In the genomic region with DNA sequence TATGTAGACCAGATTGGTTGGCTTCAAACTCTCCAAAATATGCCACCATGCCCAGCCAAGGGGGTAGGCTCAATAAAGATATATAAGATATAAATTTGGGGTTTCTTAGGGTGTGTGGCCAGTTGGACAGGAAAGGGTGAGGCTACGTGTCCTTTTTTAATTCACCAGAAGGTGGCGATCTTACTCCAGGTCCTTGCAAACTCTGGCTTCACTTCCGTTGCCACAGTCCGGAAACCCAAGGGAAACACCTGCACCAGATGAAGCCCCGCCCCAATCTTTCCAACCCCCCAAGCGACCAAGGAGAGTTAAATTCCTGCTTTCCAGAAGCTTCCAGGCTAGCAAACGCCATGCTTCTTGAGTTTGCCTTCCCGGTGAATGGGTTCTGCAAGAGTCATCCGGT, we compare ENCODE assay signal across 8 mouse cellular contexts. TPM values are rescaled to one million over a fixed set of nuclear protein-coding genes. Genes with fewer than 3 reads are reported as not detected.
DNase-seq lines count a peak whose midpoint lies in the region; ATAC-seq and TF ChIP-seq lines count a peak whose summit lies in the region.

No protein-coding gene starts in this region.

- ATAC-seq in forebrain, postnatal 0 days, result peak; percentile 73; the same call in 1 of the 2 replicates

- no peak overlapping the region for H3K27ac ChIP-seq in cerebellum, adult 2 months (ENCODE audit: insufficient read depth, low read length)
- H3K27ac ChIP-seq in forebrain, postnatal 0 days (ENCODE audit: low read depth, low read length), result no peak overlapping the region
- 0 out of 2 replicates have a peak overlapping the region, but pooled peaks have one; percentile 29 for H3K27ac ChIP-seq in hindbrain, embryonic 10.5 days

- WGBS in cerebellum, adult 2 months, result 24% methylated on average over 9 of the region's 9 CpGs
- 17% methylated on average over 9 of the region's 9 CpGs for WGBS in forebrain, postnatal 0 days
- WGBS in hindbrain, embryonic 10.5 days, result 19% methylated on average over 9 of the region's 9 CpGs

- peak; percentile 65; the same call in 1 of the 2 replicates for TF ChIP-seq CTCF in cerebellum, adult 2 months (IDR thresholded peaks at IDR 0.05; ENCODE audit: borderline replicate concordance, insufficient read depth, low read depth, low read length)
- TF ChIP-seq CTCF in forebrain, postnatal 0 days (IDR thresholded peaks at IDR 0.05; ENCODE audit: low read depth), result peak; percentile 80

- no peaks in the 10 kb centered on the region for H3K27me3 ChIP-seq in cerebellum, adult 2 months (ENCODE audit: control insufficient read depth, insufficient read depth, low read length)
- H3K27me3 ChIP-seq in forebrain, postnatal 0 days (ENCODE audit: insufficient read depth, low read length), result no peaks in the 10 kb centered on the region
- peaks cover 4% of the 10 kb centered on the region; the same call in 1 of the 2 replicates for H3K27me3 ChIP-seq in hindbrain, embryonic 10.5 days (ENCODE audit: insufficient read depth, poor library complexity, severe bottlenecking)

- peak in 1 of 2 experiments; percentile 26 for DNase-seq in cerebellum, adult 2 months
- DNase-seq in cerebellum, adult 9-11 months, result no peak
- peak; percentile 37 to 75 for DNase-seq in adrenal gland, postnatal 36 days
- peak; percentile 81 for DNase-seq in forebrain, postnatal 0 days
- DNase-seq in hindbrain, embryonic 10.5 days (ENCODE audit: low spot score), result peak; percentile 69
- peak; percentile 71 to 81 for DNase-seq in layer of hippocampus, postnatal 10 days (ENCODE audit: low spot score in 2 of 2)
- peak; percentile 87 for DNase-seq in lung, postnatal 25 days (ENCODE audit: low spot score)
- DNase-seq in retina, postnatal 7 days (ENCODE audit: low read depth, low spot score), result peak; percentile 55

- no peak for TF ChIP-seq POLR2A in cerebellum, adult 2 months (IDR thresholded peaks at IDR 0.05; ENCODE audit: borderline replicate concordance, insufficient read depth, low read length)

- no peak overlapping the region for H3K9ac ChIP-seq in forebrain, postnatal 0 days

- no peak overlapping the region for H3K4me3 ChIP-seq in cerebellum, adult 2 months (replicated peaks; ENCODE audit: insufficient read depth, low read depth, low read length)
- H3K4me3 ChIP-seq in forebrain, postnatal 0 days (ENCODE audit: low read depth, low read length), result no peak overlapping the region
- no peak overlapping the region for H3K4me3 ChIP-seq in hindbrain, embryonic 10.5 days

- H3K9me3 ChIP-seq in forebrain, postnatal 0 days (ENCODE audit: low read length), result no peaks in the 10 kb centered on the region
- H3K9me3 ChIP-seq in hindbrain, embryonic 10.5 days, result no peaks in the 10 kb centered on the region

- no peaks in the 10 kb centered on the region for H3K36me3 ChIP-seq in forebrain, postnatal 0 days (ENCODE audit: insufficient read depth)
- no peaks in the 10 kb centered on the region for H3K36me3 ChIP-seq in hindbrain, embryonic 10.5 days

- H3K4me2 ChIP-seq in forebrain, postnatal 0 days (ENCODE audit: low read depth), result no peak overlapping the region

- H3K4me1 ChIP-seq in cerebellum, adult 2 months (ENCODE audit: control insufficient read depth, insufficient read depth, low read length), result no peaks in the 10 kb centered on the region
- H3K4me1 ChIP-seq in forebrain, postnatal 0 days (ENCODE audit: insufficient read depth), result no peaks in the 10 kb centered on the region
- peaks cover 7% of the 10 kb centered on the region; the same call in 1 of the 2 replicates for H3K4me1 ChIP-seq in hindbrain, embryonic 10.5 days (replicated peaks)

RNA-seq across cellular contexts. Expression of a gene that starts 0.4 kb away (rescaled TPM):
- polyA plus RNA-seq in cerebellum, adult 2 months (2012; rRNA removed), result 364 and 434 TPM in 2 replicates
- total RNA-seq in adrenal gland, postnatal 36 days (2021), result 10 to 100 TPM; 73.3 to 99.3 TPM
- 53.2 and 55.7 TPM in 2 replicates for total RNA-seq in forebrain, postnatal 0 days (2014; rRNA removed)
- 20.8 and 21.0 TPM in 2 replicates for polyA plus RNA-seq in forebrain, postnatal 0 days (2015; fragmentation: Nextera tagmentation; extraction: Ambion mirVana)
- 51.0 and 56.2 TPM in 2 replicates for polyA plus RNA-seq in hindbrain, embryonic 10.5 days (2016; fragmentation: Nextera tagmentation; extraction: Ambion mirVana)
- 10 to 100 TPM; 82.2 to 91.4 TPM for total RNA-seq in layer of hippocampus, postnatal 10 days (2021)

RNA-seq across cellular contexts. Expression of a gene that starts 46.4 kb away (rescaled TPM):
- 72.7 and 93.0 TPM in 2 replicates for polyA plus RNA-seq in cerebellum, adult 2 months (2012; rRNA removed)
- 10 to 100 TPM; 45.8 to 51.9 TPM for total RNA-seq in adrenal gland, postnatal 36 days (2021)
- 23.6 and 27.2 TPM in 2 replicates for total RNA-seq in forebrain, postnatal 0 days (2014; rRNA removed)
- 28.5 and 30.3 TPM in 2 replicates for polyA plus RNA-seq in forebrain, postnatal 0 days (2015; fragmentation: Nextera tagmentation; extraction: Ambion mirVana)
- 19.3 and 21.7 TPM in 2 replicates for polyA plus RNA-seq in hindbrain, embryonic 10.5 days (2016; fragmentation: Nextera tagmentation; extraction: Ambion mirVana)
- 10 to 100 TPM; 12.3 to 12.7 TPM for total RNA-seq in layer of hippocampus, postnatal 10 days (2021)

RNA-seq across cellular contexts. Expression of a gene that starts 59.7 kb away (rescaled TPM):
- 22.1 and 25.9 TPM in 2 replicates for polyA plus RNA-seq in cerebellum, adult 2 months (2012; rRNA removed)
- under 1 TPM in 1 of 2 experiments, not detected in 1; 0.33 TPM for total RNA-seq in adrenal gland, postnatal 36 days (2021)
- 0.19 TPM in 1 of 2 replicates, not detected in the other for total RNA-seq in forebrain, postnatal 0 days (2014; rRNA removed)
- polyA plus RNA-seq in forebrain, postnatal 0 days (2015; fragmentation: Nextera tagmentation; extraction: Ambion mirVana), result 0.39 and 0.48 TPM in 2 replicates
- 0.85 and 3.2 TPM in 2 replicates for polyA plus RNA-seq in hindbrain, embryonic 10.5 days (2016; fragmentation: Nextera tagmentation; extraction: Ambion mirVana)
- not detected for total RNA-seq in layer of hippocampus, postnatal 10 days (2021)
